Mouse (Mus musculus) thymus, postnatal 4 days (tissue): ENCODE results near the gene Baiap2l2.

Experiments used
- DNase-seq: peaks from one replicate; pipeline ENCODE4 v3.0.0; 2021

The Baiap2l2 gene

DNA sequence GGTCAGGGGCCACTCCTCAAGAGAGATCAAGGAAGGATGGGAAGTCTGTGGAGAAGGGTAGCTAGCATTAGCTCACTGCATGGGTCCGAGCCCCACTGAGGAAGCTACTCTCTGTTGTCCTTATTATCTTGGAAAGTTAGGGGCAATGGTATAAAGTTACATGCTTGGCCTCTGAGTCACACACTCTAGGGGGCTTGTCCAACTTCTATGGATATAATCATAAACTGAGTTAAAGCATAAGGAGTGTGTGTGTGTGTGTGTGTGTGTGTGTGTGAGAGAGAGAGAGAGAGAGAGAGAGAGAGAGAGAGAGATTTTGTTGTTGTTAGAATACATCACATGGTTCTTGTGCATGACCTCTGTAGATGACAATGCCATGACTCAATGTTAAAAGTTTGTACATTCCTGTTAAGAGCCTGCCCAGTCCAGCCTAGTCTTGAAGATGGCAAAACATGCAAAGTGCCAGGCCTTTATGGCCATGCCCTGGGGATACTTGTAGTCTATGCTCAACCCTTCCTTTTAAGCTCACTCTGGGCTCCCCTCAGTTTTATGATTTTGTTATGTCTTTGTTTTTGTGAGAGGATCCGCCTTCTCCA is 14.3 kb upstream of the Baiap2l2 start:
- no peak for DNase-seq

DNA sequence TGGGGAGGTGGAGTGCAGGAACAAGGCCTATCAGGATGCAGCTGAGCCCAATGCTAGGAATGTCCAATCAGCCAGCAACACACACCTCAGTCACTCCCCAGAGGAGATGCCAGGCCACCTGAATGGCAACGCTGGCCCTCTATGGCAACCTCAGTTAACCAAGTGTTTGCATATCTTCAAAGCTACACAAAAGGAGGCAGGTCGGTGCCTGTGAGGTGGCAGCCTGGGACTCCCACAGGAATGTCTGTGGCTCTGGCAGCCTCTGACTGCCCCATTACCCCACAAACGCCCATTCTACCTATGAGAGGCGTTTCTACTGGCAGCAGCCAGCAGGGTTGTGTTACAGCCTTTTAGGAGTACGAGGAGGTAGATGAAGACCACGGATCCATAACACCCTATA is 13.2 kb upstream of the Baiap2l2 start:
- DNase-seq, result no peak

DNA sequence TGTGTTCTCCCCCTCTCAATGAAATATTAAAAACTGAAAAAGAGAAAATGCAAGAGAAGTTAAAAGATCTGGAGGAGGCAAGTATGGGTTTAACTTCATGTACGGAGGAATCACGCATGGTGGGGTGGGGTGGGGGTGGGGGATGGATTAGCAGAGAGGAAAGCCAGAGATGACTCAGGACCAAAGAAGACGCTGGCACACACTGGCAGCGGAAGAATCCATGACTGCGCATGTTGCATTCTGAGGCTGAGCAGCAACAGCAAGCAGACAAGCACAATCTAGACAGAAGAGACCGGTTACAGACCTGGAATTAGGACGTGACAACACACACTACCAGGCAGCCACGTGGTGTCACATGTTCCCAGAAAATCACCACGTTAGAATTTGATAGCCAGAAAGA is 7.4 kb upstream of the Baiap2l2 start:
- DNase-seq, result no peak

DNA sequence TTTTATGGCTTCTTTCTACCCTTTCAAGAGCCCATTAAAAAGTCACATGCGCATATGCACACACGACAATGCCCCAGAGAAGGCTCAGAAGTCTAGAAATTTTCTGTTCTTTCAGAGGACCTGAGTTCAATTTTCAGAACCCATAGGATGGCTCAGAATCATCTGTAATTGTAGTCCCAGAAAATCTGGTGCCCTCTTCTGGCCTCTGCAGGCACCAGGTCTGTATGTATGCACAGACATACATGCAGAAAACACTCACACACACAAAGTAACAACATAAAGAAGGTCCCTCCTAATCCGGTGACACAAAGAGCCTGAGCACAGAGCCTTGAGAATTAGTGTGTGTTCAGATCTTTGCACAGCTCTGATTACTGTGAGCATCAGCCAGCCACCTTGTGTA is 5.0 kb upstream of the Baiap2l2 start:
- no peak for DNase-seq

DNA sequence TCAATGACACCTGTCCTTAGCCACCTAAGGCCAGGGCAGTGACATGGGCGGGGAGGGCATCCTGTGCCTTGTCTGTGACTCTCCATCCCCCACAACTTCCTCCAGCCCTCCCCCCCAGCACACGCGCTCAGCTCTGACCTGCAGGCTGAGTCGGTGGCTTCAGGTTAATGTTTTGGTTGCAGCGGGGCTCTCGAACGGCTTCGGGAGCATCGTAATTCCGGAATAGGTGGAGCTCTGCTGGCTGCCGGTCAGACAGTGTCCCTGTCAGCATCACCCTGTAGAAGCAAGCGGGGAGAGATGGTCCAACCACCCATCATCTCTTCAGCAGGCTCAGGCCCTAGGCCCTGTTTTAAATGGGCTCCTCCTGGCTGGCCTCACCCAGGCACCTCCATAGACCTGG is 4.1 kb upstream of the Baiap2l2 start:
- no peak for DNase-seq

DNA sequence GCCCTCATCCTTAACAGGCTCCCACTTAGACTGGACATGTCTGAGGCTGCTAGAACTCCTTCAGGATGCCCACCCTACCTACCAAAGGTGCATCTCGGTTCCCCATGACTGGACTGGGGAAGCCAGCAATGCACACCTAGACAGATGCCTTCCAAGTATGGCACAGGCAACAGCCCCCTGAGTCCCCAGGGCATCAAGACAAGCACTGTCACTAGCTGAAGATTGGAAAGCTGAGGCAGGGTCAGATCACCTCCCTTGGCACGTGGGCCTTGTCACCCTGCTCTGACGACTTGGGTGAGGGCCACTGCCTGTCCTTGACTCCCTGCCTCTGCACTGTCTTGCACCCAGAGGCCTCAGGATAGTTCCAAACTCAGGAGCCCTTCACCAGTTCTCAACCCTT is 3.0 kb upstream of the Baiap2l2 start:
- no peak for DNase-seq

DNA sequence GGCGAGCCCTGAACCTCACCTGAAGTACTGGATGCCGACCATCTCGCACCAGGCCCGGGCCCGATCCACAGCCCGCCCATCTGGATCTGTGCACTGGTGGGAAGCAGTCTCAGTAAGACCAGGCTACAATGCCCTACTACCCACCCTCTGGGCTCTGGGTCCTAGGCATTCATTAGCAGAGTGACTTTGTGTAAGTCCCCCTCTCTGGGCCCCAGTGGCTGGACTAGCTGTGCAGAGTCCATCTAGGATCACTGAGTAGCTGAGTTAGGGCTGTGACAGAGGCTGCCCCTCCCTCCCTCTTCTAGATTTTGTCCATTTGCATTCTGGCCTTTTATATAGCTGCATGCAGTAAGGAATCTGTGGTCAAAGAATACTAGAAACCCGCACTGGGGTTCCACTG is 1.8 kb upstream of the Baiap2l2 start:
- no peak for DNase-seq

DNA sequence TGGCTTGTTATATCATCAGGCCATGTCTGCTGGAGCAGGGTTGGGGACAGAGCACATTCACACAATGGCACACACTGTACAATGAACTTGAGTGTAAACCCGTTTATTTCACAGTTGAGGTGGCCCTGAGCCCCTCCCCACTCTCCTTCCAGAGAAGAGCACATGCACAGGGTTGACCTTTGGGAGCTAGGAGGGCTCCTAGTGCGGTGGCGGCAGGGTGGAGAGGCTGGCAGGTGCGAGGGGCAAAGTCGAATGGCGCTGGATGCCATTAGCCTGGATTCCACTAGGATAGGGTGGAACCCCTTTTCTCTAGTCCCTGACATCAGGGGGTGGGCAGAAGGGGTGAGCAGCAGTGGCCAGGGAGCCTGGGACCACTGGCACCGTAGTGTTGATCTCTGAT is 804 bp upstream of the Baiap2l2 start:
- DNase-seq, result no peak

DNA sequence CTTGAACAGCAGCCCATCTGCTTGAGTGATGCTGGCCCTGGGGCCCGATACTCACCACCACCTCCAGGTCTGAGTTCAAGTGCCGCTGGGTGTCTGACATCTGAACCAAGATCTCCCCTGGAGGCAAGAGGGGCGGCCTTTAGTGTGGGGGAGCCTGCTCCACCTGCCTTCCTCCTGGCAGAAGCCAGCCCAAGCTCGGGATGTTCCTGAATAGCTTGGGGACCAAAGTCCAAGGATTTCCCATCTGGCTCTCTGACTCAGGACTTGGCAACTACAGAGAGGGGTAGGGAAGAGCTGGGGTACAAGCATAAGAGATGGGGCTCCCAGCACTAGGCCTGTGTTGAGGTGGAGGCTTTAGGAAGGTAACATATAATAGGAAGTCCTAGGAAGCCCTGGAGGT is 2.0 kb downstream of the Baiap2l2 start:
- no peak for DNase-seq

DNA sequence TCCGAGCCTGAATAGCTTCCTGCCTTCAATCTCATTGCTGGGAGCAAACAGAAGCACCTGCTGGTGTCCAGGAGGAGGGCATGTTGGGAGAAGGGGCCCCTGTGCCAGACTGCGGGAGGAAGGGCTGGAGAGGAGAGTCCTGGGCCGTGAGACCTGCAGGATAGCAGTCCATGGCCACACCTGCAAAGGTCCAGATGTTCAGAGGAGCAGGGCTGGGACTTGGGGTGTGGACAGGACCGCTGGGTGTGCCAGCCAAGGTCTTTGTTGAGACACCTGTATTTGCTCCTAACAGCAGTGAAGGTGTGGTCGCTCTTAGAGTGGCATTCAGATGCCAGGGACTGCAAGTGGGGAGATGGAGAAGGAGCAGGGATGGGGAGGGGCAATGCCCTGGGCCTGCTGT is 2.9 kb downstream of the Baiap2l2 start:
- no peak for DNase-seq

DNA sequence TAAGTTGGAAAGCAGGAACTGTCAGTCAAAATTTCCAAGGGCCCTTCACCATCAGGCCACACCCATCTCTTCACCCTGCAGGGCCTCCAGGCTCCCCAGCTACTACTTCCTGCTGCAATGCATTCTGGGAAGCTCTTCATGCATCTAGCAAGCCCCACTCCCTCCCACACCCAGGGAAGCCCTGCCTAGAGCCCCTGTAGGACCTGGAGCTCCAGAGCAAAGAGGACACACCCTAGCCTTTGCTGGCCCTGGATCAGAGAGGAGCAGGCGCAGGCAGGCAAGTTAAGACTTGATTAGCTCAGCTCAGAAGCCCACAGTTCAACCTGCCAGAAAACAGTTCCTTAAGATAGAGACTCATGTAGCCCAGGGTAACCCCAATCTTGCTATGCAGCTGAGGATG is 3.9 kb downstream of the Baiap2l2 start:
- peak; percentile 78 for DNase-seq

DNA sequence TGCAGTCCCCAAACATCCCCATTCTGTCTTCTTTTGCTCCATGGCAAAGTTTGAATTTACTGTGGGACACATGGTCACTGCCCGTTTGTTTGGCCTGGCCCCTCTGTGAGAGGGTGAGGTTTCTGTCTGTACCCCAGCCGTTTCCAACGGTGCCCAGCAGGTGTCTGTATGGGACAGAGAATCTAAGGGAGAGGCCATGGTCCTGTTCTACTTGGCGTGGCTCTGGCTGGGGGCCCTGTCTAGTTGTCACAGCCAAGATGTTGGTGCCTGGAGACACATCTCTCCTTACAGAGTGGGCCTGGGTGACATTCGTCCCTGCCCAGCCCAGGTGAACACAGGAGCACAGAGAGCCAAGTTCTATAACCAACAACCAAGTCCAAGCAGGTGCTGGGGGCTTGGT is 4.5 kb downstream of the Baiap2l2 start:
- DNase-seq, result peak; percentile 68

DNA sequence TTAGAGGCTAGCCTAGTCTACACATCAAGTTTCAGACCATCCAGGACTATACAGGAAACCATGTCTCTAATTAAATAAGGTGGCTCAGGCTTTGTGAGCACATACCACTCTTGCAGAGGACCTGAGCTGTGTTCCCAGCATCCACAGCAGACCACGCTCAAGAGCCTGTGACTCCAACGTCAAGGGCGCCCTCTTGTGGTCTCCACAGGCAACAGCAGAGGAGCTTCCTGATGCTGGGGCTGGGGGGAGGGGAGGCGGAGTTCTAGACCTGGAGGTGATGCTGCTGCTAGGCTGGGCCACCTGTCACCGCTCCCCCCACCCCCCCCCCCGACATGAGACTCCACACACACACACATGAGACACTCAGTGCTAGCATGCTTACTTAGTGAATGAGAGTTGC is 5.1 kb downstream of the Baiap2l2 start:
- DNase-seq, result peak; percentile 80

DNA sequence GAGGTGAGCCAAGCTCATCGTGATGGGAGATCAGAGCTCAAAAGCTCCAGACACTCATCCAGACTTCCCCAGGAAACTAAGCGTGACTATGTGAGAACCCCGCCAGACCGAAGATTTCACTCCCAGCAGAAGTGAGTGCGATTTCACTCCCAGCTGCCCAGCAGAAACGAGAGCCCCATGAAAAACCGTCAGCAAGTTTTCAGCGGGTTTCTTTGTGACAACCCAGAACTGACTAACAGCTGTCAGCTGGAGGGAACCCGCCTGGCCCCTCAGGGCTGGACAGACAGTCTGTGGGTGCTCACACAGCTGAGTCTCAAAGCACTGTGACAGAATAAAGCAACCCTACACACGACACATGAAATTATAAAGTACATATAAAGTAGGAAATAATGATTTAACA is 7.6 kb downstream of the Baiap2l2 start:
- DNase-seq, result peak; percentile 13

DNA sequence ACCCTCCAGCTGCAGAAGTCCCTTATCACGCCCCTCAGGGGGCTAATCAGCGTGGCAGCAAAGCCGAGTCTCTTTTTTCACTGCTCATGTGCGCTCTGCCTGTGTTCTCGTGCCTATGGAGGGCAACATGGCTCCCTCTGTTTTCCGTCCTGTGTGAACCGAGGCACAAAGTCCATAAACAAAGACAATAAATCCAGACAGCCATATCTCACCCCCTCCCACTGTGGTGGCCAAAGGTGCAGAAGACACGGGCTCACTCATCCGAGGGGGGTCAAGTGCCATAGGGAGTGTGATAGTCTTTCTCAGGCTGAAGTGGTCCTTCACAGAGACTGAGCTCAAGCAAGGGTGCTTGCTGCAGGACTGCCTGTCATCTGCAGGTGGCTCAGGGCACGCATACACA is 12.3 kb downstream of the Baiap2l2 start:
- DNase-seq, result peak; percentile 4

DNA sequence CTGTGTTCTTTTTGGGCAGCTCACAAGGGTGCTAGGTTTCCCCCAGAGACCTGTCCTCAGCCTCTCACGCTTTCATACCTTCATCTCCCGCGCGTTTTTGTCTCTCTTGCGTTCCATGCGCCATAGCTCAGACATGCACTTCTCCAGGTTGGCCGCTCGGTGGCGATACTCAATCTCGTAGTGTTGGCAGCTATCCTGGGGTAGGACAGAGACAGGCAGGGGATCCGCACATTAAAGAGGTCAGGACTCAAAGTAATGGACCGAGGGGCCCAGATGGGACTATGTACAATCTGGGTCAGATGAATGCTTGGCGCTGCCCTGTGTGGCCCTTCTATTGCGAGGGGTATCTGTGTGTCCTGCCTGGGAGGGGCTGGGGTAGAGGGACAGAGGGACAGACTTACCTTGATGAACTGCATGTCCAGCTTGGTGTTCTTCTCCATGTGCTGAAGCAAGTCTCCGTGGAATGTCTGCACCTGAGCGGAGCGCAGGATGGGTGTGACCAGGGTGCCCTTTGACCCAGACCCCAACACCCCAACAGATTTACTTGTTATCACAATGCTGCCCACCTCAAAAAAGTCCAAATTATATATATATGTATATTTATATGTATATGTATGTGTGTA is 14.1 kb downstream of the Baiap2l2 start:
- DNase-seq, result peak; percentile 90

DNA sequence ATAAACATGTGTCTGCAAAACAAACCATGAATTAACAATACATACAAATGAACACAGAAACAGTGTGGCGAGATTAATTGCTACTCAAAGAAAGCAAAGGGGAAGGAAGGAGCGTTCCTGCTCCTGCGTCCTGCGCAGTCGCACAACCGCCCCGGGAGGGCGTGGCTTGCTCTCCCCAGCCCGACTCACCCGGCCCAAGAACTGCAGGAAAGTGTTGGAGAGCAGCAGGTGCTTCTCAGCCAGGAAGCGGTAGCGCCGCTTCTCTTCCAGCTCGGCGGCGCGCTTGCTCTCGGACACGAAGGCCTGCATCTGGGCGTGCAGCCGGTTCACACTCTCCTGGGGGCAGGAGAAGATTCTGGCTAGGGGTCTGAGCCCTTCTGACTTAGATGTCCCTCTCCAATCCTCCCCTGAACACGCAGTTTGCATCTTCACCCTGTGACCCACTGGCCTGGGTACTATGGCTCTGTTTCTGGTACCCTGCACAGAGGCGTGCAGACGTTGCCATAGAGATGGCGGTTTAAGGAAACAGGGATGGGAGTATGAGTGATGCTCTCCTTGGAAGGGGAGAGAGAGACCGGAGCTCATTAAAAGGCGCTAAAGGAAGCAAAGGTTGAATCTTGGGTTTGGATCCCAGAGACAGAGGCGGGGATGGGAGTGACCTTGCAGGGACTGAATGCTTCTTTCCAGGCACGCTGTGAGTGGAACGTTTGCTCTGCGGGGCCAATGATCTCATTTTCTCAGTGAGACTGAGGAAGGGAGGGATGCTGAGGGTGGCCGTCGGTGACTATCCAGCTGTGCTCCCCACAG is 14.8 kb downstream of the Baiap2l2 start:
- peak; percentile 93 for DNase-seq

DNA sequence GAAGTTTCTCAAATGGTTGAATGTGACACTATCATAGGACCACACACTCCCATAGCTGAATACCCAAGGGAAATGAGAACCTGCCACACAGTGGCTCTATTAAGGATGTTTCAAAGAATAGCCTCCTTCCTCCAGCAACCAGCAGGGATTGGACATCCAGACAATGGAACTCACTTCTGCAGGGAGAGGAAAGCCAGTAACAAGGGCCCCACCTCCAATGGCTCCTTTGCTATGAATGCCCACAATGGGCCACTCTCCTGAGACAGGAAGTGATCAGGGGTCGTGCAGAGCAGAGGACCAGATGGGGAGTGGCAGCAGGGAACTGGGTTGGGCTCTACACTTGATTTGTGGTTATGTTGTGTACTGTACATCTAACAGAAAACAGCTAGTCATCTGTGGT is 16.8 kb downstream of the Baiap2l2 start:
- DNase-seq, result no peak

DNA sequence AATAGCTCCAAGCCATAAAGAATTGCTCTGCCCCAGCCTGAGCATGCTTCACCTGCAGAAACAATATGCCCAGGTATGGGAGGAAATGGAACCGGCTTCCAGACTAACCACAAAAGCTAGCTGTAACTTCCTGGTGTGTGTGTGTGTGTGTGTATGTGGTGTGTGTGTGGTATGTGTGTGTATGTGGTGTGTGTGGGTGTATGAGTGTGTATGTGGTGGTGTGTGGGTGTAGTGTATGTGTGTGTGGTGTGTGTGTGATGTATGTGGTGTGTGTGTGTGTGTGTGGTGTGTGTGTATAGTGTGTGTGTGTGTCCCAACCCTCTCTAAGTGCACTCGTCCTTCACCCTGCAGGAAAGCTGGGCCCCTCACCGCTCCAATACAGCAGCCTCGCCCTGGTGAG is 20.0 kb downstream of the Baiap2l2 start:
- DNase-seq, result no peak

DNA sequence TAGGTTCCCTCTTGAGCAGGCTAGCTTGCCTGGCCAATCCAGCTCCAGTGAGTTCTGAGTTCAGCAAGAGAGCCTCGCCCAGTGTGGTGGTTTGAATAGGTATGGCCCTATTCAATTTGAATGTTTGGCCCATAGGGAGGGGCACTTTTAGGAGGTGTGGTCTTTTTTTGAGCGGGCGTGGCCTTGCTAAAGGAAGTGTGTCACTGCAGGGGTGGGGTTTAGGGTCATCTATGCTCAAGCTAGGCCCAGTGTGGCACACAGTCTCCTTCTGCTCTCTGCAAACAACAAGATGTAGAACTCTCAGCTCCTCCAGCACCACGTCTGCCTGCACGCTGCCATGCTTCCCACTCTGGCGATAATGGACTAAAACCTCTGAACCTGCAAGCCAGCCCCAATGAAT is 21.6 kb downstream of the Baiap2l2 start:
- DNase-seq, result no peak

DNA sequence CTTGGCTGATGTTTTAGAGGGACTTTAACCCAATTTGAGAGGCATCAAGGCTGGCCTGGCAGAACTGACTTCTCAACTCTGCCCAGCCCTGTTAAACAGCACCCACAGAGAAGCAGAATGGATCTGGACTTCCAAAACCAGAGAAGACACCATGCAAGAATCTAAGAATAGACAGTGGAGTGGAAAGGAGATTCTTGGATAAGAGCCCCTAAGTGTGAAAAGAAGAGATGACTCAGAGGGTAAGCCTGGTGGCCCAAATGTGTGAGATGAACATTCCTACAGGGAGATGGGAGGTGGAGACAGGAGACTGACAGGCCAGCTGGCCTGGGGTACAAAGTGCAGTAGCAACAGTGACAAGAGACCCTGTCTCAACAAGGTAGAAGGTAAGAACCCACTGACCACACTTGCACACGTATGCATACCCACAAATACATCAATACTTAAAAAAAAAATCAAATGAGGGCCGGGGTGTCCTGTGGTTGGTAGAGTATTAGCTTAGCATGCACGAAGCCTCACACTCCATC is 22.5 kb downstream of the Baiap2l2 start:
- DNase-seq, result no peak

DNA sequence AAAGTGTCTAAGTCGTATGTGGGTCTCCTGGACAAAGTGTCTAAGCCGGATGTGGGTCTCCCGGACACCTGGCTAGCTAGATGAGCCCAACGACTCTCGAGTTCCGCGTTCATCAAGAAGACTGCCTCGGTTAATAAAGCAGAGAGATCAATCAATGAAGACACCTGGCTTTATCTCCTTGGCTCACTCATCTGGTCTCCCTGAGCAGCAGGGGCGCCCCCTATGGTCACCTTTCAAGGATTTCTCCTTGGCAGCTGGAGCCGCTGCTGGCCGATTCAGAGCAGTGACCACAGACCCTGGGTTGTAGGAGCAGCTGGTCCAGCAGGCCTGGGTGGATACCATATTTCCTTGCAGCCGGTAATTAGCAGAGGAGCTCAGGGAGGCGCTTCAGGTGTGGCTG is 23.0 kb downstream of the Baiap2l2 start:
- DNase-seq, result peak; percentile 73

DNA sequence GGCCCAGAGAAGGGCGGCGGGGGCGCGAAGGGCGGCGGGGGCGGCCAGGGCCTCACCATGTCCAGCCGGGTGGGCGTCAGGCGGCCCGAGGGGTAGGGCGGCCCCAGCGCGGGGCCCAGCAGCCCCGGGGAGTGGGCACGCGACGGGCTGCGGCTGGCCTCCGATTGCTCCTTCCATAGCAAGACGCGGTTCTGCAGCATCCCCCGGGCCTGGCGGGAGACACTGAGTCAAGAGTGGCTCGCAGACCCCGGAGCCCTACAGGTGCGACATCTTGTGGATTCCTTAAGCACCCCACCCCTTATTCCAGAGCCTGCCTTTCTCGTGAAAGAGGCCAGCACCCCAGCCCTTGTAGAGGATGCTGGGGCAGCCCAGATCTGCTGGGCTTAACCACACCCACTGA is 23.6 kb downstream of the Baiap2l2 start:
- DNase-seq, result peak; percentile 50

DNA sequence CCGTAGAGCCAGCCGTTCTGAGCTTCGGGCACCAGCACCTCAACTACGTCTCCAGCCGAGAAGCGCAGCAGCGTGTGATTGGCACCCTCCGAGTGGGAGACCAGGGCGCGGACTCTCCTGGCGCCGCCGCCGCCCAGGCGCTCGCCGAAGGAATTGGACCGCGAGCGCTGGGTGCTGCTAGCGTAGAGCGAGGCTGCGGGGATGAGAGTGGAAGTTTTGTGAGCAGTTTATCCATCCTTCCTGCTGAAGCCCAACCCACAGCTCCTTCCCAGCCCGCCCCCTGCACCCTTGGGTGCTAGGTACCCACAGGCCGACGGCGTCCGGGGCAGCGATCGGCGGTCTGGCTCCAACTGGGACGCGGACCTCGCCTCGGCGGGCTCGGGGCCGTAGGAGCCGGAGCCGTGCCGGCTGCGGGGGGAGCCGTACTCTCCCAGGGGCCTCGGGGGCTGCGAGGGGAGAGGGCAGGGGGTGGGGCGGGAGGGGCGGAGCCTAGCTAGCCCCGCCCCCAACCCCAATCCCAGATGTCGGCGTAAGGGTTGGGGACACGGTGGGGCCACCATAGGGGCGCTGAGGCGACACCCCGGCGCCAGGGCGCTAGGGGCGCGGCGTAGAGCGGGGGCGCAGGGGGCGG is 24.1 kb downstream of the Baiap2l2 start:
- DNase-seq, result peak; percentile 58
